Mouse (Mus musculus): ENCODE measurements around the gene Snx4.

- TF ChIP-seq CTCF (IDR thresholded peaks at IDR 0.05; ENCODE audit: borderline replicate concordance, extremely low read depth, insufficient read depth, insufficient read length) (no peak), POLR2A (IDR thresholded peaks at IDR 0.05; ENCODE audit: borderline replicate concordance, extremely low read depth, insufficient read depth, insufficient read length, poor library complexity, severe bottlenecking) (no peak)
Measured at GRCm38 (mm10) chr16:33307761-33308160, 56.5 kb downstream of the Snx4 start.
